Mouse (Mus musculus): ENCODE data around the gene Vax2. TPM values are rescaled to one million over a fixed set of nuclear protein-coding genes. Genes with fewer than 3 reads are reported as not detected.

Vax2 gene
- total RNA-seq, 4 experiments from 2014 or later = not detected

GRCm38 (mm10) chr6:83762344-83762743 is 51.3 kb downstream of the Vax2 start, which contains the start of gene Ankrd53:
Ankrd53 (plus strand) TSS chr6:83762644.
- no peak for DNase-seq (ENCODE audit: low spot score in 2 of 2)

- DNase-seq (ENCODE audit: low spot score in 2 of 2) = no peak
Measured at GRCm38 (mm10) chr6:83762880-83763431, 51.9 kb downstream of the Vax2 start.

GRCm38 (mm10) chr6:83766982-83767381 is 55.9 kb downstream of the Vax2 start:
- no peak for DNase-seq (ENCODE audit: low spot score in 2 of 2)

GRCm38 (mm10) chr6:83768485-83768884 is 57.4 kb downstream of the Vax2 start:
- no peak for DNase-seq (ENCODE audit: low spot score in 2 of 2)

GRCm38 (mm10) chr6:83774126-83774525 is 63.1 kb downstream of the Vax2 start:
- DNase-seq (ENCODE audit: low spot score in 2 of 2) = no peak

- DNase-seq (ENCODE audit: low spot score in 2 of 2) = no peak
Measured at GRCm38 (mm10) chr6:83774781-83775563, 63.9 kb downstream of the Vax2 start.

GRCm38 (mm10) chr6:83775638-83776293 is 64.7 kb downstream of the Vax2 start, which contains the start of gene Tex261:
Tex261 (minus strand) TSS chr6:83775813.
- DNase-seq (ENCODE audit: low spot score in 2 of 2) = peak; percentile 80 to 82

- no peak for DNase-seq (ENCODE audit: low spot score in 2 of 2)
Measured at GRCm38 (mm10) chr6:83778306-83778705, 67.2 kb downstream of the Vax2 start.

GRCm38 (mm10) chr6:83779026-83779425 is 68.0 kb downstream of the Vax2 start:
- no peak for DNase-seq (ENCODE audit: low spot score in 2 of 2)

- no peak for DNase-seq (ENCODE audit: low spot score in 2 of 2)
Measured at GRCm38 (mm10) chr6:83786426-83786825, 75.4 kb downstream of the Vax2 start.

Other genes starting within 250 kb of the Vax2 start
- gene Dguok, start 204.3 kb upstream of the Vax2 start, total RNA-seq (2022) = 10 to 100 TPM; 14.6 to 17.3 (median 16.2) TPM
- gene Actg2, start 175.0 kb upstream of the Vax2 start, total RNA-seq (2022) = under 1 TPM; 0.39 to 0.73 (median 0.55) TPM
- 1 to 10 TPM; 5.6 to 6.8 (median 6.3) TPM for gene Stambp, start 138.5 kb upstream of the Vax2 start, total RNA-seq (2022)
- not detected for gene Clec4f, start 55.1 kb upstream of the Vax2 start, total RNA-seq (2022)
- gene Cd207, start 33.4 kb upstream of the Vax2 start, total RNA-seq (2022) = not detected
- not detected for gene Atp6v1b1, start 31.7 kb downstream of the Vax2 start, total RNA-seq (2022)
- not detected for gene Ankrd53, start 51.4 kb downstream of the Vax2 start, total RNA-seq (2022)
- 10 to 100 TPM; 46.9 to 56.0 (median 53.8) TPM for gene Tex261, start 64.5 kb downstream of the Vax2 start, total RNA-seq (2022)
- 1 to 10 TPM; 6.2 to 7.6 (median 7.1) TPM for gene Nagk, start 83.7 kb downstream of the Vax2 start, total RNA-seq (2022)
- gene Paip2b, start 120.5 kb downstream of the Vax2 start, total RNA-seq (2022) = 100 to 1,000 TPM in 1 of 4 experiments, 10 to 100 TPM in 3; 87.8 to 128 (median 93.8) TPM
- 10 to 100 TPM; 32.2 to 49.2 (median 42.0) TPM for gene Zfp638, start 155.8 kb downstream of the Vax2 start, total RNA-seq (2022)

All from gastrocnemius, adult 8-10 months (tissue).